Comparison of ENCODE assay signal across 11 mouse cellular contexts in the genomic region with DNA sequence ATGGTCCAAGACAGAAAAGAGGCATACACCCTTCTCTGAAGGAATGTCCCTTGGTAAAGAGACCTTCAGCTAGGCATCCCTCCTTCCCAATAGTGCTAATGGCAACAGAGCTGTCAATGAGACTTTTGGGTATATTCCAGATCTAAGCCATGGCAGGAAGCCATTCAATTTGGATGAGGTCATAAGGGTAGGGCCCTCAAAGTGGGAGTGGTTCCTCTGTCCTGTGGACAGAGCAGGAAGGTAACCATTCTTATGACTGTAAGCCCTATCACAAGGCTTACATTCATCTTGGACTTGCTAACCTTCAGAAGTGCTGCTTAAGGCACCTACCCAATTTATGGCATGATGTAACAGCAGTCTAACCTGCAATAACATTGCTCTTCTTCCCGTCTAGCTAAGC. TPM values are rescaled to one million over a fixed set of nuclear protein-coding genes. Genes with fewer than 3 reads are reported as not detected.
DNase-seq lines count a peak whose midpoint lies in the region; ATAC-seq and TF ChIP-seq lines count a peak whose summit lies in the region.
"Had no signal": no experiment of that assay in that cellular context is flagged by ENCODE, and none has a peak within 500 bp of the region (broad histone marks: within the 10 kb centered on the region; RNA-seq: fewer than 3 reads in every experiment).

No protein-coding gene starts in this region.

- no peak for TF ChIP-seq CTCF in liver, adult 2 months (IDR thresholded peaks at IDR 0.05; ENCODE audit: low read depth, low read length)

- H3K27ac ChIP-seq in liver, adult 2 months (replicated peaks; ENCODE audit: insufficient read depth, low read depth, low read length), result peak overlapping the region; percentile 60
- H3K27ac ChIP-seq in liver, embryonic 12.5 days, result peak overlapping the region; percentile 13; the same call in 1 of the 2 replicates
- H3K27ac ChIP-seq in midbrain, embryonic 16.5 days (ENCODE audit: low read length), result no peak overlapping the region
- H3K27ac ChIP-seq: embryonic facial prominence, embryonic 12.5 days had no signal

- no peak for TF ChIP-seq POLR2A in liver, adult 2 months (IDR thresholded peaks at IDR 0.05; ENCODE audit: extremely low read depth, insufficient read depth, low read length)

- H3K4me2 ChIP-seq in liver, embryonic 12.5 days, result no peak overlapping the region
- no peak overlapping the region for H3K4me2 ChIP-seq in midbrain, embryonic 16.5 days (ENCODE audit: low read length)
- H3K4me2 ChIP-seq: embryonic facial prominence, embryonic 12.5 days had no signal

- no peaks in the 10 kb centered on the region for H3K9me3 ChIP-seq in liver, embryonic 12.5 days (replicated peaks)
- no peaks in the 10 kb centered on the region for H3K9me3 ChIP-seq in midbrain, embryonic 16.5 days (replicated peaks; ENCODE audit: control insufficient read depth, low read length, poor library complexity, severe bottlenecking)
- H3K9me3 ChIP-seq: embryonic facial prominence, embryonic 12.5 days had no signal

- no peak overlapping the region for H3K9ac ChIP-seq in liver, adult 2 months (ENCODE audit: low read depth, low read length)
- H3K9ac ChIP-seq in liver, embryonic 12.5 days, result no peak overlapping the region
- no peak overlapping the region for H3K9ac ChIP-seq in midbrain, embryonic 16.5 days (ENCODE audit: low read depth, low read length)
- H3K9ac ChIP-seq: embryonic facial prominence, embryonic 12.5 days had no signal

- peaks cover 2% of the 10 kb centered on the region; the same call in 1 of the 2 replicates for H3K4me1 ChIP-seq in liver, adult 2 months (ENCODE audit: control insufficient read depth, insufficient read depth, low read length)
- H3K4me1 ChIP-seq in liver, embryonic 12.5 days, result peaks cover 27% of the 10 kb centered on the region
- no peaks in the 10 kb centered on the region for H3K4me1 ChIP-seq in midbrain, embryonic 16.5 days (ENCODE audit: control insufficient read depth, insufficient read depth, low read length)
- H3K4me1 ChIP-seq: embryonic facial prominence, embryonic 12.5 days had no signal

- peak; percentile 23 for DNase-seq in liver, adult 2 months (ENCODE audit: extremely low read depth, low read depth, low spot score)
- no peak for DNase-seq in liver
- DNase-seq in heart, adult 9 months (ENCODE audit: low spot score in 2 of 2), result peak; percentile 75 to 80
- peak; percentile 34 for DNase-seq in skeletal muscle tissue, adult 2 months (ENCODE audit: low read depth, low spot score)
- no peak for DNase-seq in urinary bladder, postnatal 14 days (ENCODE audit: low spot score)
- DNase-seq in thymus, postnatal 14 days, result no peak
- DNase-seq: gastrocnemius, postnatal 14 days; right cerebral cortex, postnatal 4 days had no signal

- no peaks in the 10 kb centered on the region for H3K27me3 ChIP-seq in liver, adult 2 months (ENCODE audit: control insufficient read depth, insufficient read depth, low read length)
- H3K27me3 ChIP-seq in liver, embryonic 12.5 days (replicated peaks), result no peaks in the 10 kb centered on the region
- no peaks in the 10 kb centered on the region for H3K27me3 ChIP-seq in midbrain, embryonic 16.5 days (ENCODE audit: control insufficient read depth, insufficient read depth, low read depth, low read length)
- H3K27me3 ChIP-seq: embryonic facial prominence, embryonic 12.5 days had no signal

- WGBS in liver, adult 2 months, result 91% methylated on average over 1 of the region's 1 CpGs
- 80% methylated on average over 1 of the region's 1 CpGs for WGBS in liver, embryonic 12.5 days (ENCODE audit: insufficient replicate concordance)
- 90% methylated on average over 1 of the region's 1 CpGs for WGBS in midbrain, embryonic 16.5 days

- H3K4me3 ChIP-seq in liver, adult 2 months (ENCODE audit: insufficient read depth, low read depth, low read length), result no peak overlapping the region
- no peak overlapping the region for H3K4me3 ChIP-seq in liver, embryonic 12.5 days
- no peak overlapping the region for H3K4me3 ChIP-seq in midbrain, embryonic 16.5 days (ENCODE audit: low read depth, low read length)
- H3K4me3 ChIP-seq: embryonic facial prominence, embryonic 12.5 days had no signal

- H3K79me2 ChIP-seq in liver, adult 2 months (ENCODE audit: control insufficient read depth, insufficient read depth, low read length), result no peaks in the 10 kb centered on the region

- H3K36me3 ChIP-seq in liver, adult 2 months (ENCODE audit: control insufficient read depth, insufficient read depth, low read length), result peaks cover 50% of the 10 kb centered on the region
- peaks cover 96% of the 10 kb centered on the region for H3K36me3 ChIP-seq in liver, embryonic 12.5 days
- H3K36me3 ChIP-seq in midbrain, embryonic 16.5 days (ENCODE audit: control insufficient read depth, insufficient read depth, low read length), result peaks cover 43% of the 10 kb centered on the region

- ATAC-seq in liver, embryonic 12.5 days, result no peak
- no peak for ATAC-seq in midbrain, embryonic 16.5 days

RNA-seq across cellular contexts. Expression of a gene that starts 19.4 kb away (rescaled TPM):
- total RNA-seq in liver, adult 2 months (2014; rRNA removed), result not detected in 2 replicates
- not detected in 2 replicates for polyA plus RNA-seq in liver, adult 2 months (2012; rRNA removed)
- polyA plus RNA-seq in liver, embryonic 12.5 days (2016; fragmentation: Nextera tagmentation; extraction: Ambion mirVana), result not detected in 2 replicates
- 0.63 and 1.6 TPM in 2 replicates for polyA plus RNA-seq in midbrain, embryonic 16.5 days (2015; fragmentation: Nextera tagmentation; extraction: Ambion mirVana)

RNA-seq across cellular contexts. Expression of a gene that starts 19.8 kb away (rescaled TPM):
- 177 and 189 TPM in 2 replicates for total RNA-seq in liver, adult 2 months (2014; rRNA removed)
- 64.3 and 70.8 TPM in 2 replicates for polyA plus RNA-seq in liver, adult 2 months (2012; rRNA removed)
- polyA plus RNA-seq in liver, embryonic 12.5 days (2016; fragmentation: Nextera tagmentation; extraction: Ambion mirVana), result 699 and 700 TPM in 2 replicates
- polyA plus RNA-seq in midbrain, embryonic 16.5 days (2015; fragmentation: Nextera tagmentation; extraction: Ambion mirVana), result 716 and 727 TPM in 2 replicates

RNA-seq across cellular contexts. Expression of a gene that starts 41.9 kb away (rescaled TPM):
- 6.7 and 8.8 TPM in 2 replicates for total RNA-seq in liver, adult 2 months (2014; rRNA removed)
- 14.5 and 20.3 TPM in 2 replicates for polyA plus RNA-seq in liver, adult 2 months (2012; rRNA removed)
- 9.7 and 11.4 TPM in 2 replicates for polyA plus RNA-seq in liver, embryonic 12.5 days (2016; fragmentation: Nextera tagmentation; extraction: Ambion mirVana)
- 9.2 and 9.9 TPM in 2 replicates for polyA plus RNA-seq in midbrain, embryonic 16.5 days (2015; fragmentation: Nextera tagmentation; extraction: Ambion mirVana)

RNA-seq across cellular contexts. Expression of a gene that starts 42.1 kb away (rescaled TPM):
- 23.6 and 25.2 TPM in 2 replicates for total RNA-seq in liver, adult 2 months (2014; rRNA removed)
- polyA plus RNA-seq in liver, adult 2 months (2012; rRNA removed), result 16.6 and 23.3 TPM in 2 replicates
- 18.1 and 19.6 TPM in 2 replicates for polyA plus RNA-seq in liver, embryonic 12.5 days (2016; fragmentation: Nextera tagmentation; extraction: Ambion mirVana)
- polyA plus RNA-seq in midbrain, embryonic 16.5 days (2015; fragmentation: Nextera tagmentation; extraction: Ambion mirVana), result 22.6 and 26.0 TPM in 2 replicates

RNA-seq across cellular contexts. Expression of a gene that starts 45.7 kb away (rescaled TPM):
- total RNA-seq in liver, adult 2 months (2014; rRNA removed), result 12.2 and 15.4 TPM in 2 replicates
- 4.1 and 5.0 TPM in 2 replicates for polyA plus RNA-seq in liver, adult 2 months (2012; rRNA removed)
- 88.1 and 93.4 TPM in 2 replicates for polyA plus RNA-seq in liver, embryonic 12.5 days (2016; fragmentation: Nextera tagmentation; extraction: Ambion mirVana)
- 36.4 and 42.9 TPM in 2 replicates for polyA plus RNA-seq in midbrain, embryonic 16.5 days (2015; fragmentation: Nextera tagmentation; extraction: Ambion mirVana)

Comparison
In these comparisons a context has a peak if more than half of its experiments do, and no peak if none do; other contexts are left out.
1. DNase-seq: peak in liver, adult 2 months (single experiment), heart, adult 9 months (2 of 2) and skeletal muscle tissue, adult 2 months (single experiment); none in liver (single experiment), urinary bladder, postnatal 14 days (single experiment) and thymus, postnatal 14 days (single experiment).